In the genomic region with DNA sequence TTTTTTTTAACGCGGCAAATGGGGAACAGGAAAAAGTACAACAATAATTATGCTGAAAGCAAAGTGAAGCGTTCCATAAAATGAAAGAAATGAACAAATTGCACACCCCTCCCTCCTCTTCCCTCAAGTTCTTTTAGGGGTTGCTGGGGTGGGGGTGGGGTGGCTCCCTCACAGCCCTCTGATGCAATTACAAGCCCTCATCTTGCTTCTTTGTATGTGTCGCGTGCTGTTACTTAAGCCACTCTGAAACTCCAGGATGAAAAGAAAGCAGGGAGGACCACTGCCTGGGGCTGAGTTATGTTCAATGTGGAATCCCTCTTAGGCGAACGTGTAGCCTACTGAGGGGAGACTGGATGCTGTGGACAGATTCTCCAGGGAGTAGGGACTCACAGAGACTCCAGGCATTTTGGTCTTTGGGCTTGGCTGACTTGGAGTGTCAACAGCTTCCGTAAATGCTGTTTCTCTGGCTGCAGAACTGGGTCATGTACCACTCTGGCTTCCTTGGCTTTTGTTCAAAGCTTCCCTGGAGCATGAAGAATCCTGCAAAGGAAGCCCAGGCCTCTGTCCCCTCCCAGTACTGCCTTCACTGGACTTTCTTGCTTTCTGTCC, we compare ENCODE assay signal across 8 mouse cellular contexts.
DNase-seq lines count a peak whose midpoint lies in the region; ATAC-seq lines count a peak whose summit lies in the region.

No protein-coding gene starts in this region.

- no peak overlapping the region for H3K4me3 ChIP-seq in hindbrain, embryonic 16.5 days (ENCODE audit: low read length)
- no peak overlapping the region for H3K4me3 ChIP-seq in neural tube, embryonic 12.5 days

- peak overlapping the region; percentile 78 for H3K27ac ChIP-seq in hindbrain, embryonic 16.5 days (ENCODE audit: low read depth, low read length)
- H3K27ac ChIP-seq in neural tube, embryonic 12.5 days, result no peak overlapping the region

- 21% methylated on average over 8 of the region's 8 CpGs for WGBS in hindbrain, embryonic 16.5 days
- 23% methylated on average over 8 of the region's 8 CpGs for WGBS in neural tube, embryonic 12.5 days

- no peaks in the 10 kb centered on the region for H3K27me3 ChIP-seq in hindbrain, embryonic 16.5 days (replicated peaks; ENCODE audit: control insufficient read depth, insufficient read depth, low read length)
- H3K27me3 ChIP-seq in neural tube, embryonic 12.5 days (replicated peaks), result no peaks in the 10 kb centered on the region

- H3K9ac ChIP-seq in hindbrain, embryonic 16.5 days (ENCODE audit: low read depth, low read length), result peak overlapping the region; percentile 2; the same call in 1 of the 2 replicates
- H3K9ac ChIP-seq in neural tube, embryonic 12.5 days, result no peak overlapping the region

- H3K4me1 ChIP-seq in hindbrain, embryonic 16.5 days (ENCODE audit: control insufficient read depth, insufficient read depth, low read depth, low read length), result peaks cover 47% of the 10 kb centered on the region
- peaks cover 35% of the 10 kb centered on the region for H3K4me1 ChIP-seq in neural tube, embryonic 12.5 days

- peak; percentile 82 for ATAC-seq in hindbrain, embryonic 16.5 days
- ATAC-seq in neural tube, embryonic 12.5 days (ENCODE audit: low FRiP score, low read depth), result peak; percentile 73

- intact Hi-C loops in heart, postnatal 14 days (cut with DNase I), result no loop called here

- no peaks in the 10 kb centered on the region for H3K9me3 ChIP-seq in hindbrain, embryonic 16.5 days (ENCODE audit: control insufficient read depth, low read length)
- H3K9me3 ChIP-seq in neural tube, embryonic 12.5 days, result no peaks in the 10 kb centered on the region

- H3K4me2 ChIP-seq in hindbrain, embryonic 16.5 days (ENCODE audit: low read length), result peak overlapping the region; percentile 31
- H3K4me2 ChIP-seq in neural tube, embryonic 12.5 days (replicated peaks), result peak overlapping the region; percentile 36

- DNase-seq in layer of hippocampus, adult 11-12 months (ENCODE audit: low spot score), result peak; percentile 34
- DNase-seq in layer of hippocampus, adult 9-11 months, result no peak
- DNase-seq in embryo, embryonic 11 days, result peak; percentile 26
- DNase-seq in ovary, postnatal 10 days (ENCODE audit: low spot score), result no peak
- no peak for DNase-seq in natural killer cell, adult 2 months (ENCODE audit: low spot score in 2 of 2)
- DNase-seq in heart, postnatal 14 days, result no peak

- no peaks in the 10 kb centered on the region for H3K36me3 ChIP-seq in hindbrain, embryonic 16.5 days (ENCODE audit: control insufficient read depth, insufficient read depth, low read length)
- H3K36me3 ChIP-seq in neural tube, embryonic 12.5 days, result no peaks in the 10 kb centered on the region

Comparison
In these comparisons a context has a peak if more than half of its experiments do, and no peak if none do; other contexts are left out.
1. DNase-seq: peak in layer of hippocampus, adult 11-12 months (single experiment) and embryo, embryonic 11 days (single experiment); none in layer of hippocampus, adult 9-11 months (single experiment), ovary, postnatal 10 days (single experiment), natural killer cell, adult 2 months (0 of 2) and heart, postnatal 14 days (0 of 2).